Mouse (Mus musculus): Measurements from ENCODE around the gene Cchcr1.
A peak's percentile ranks its signal among the peaks of the same experiment; 100 is the strongest.

Gene Cchcr1

GRCm38 (mm10) chr17:35514756-35515155 lies 2.1 kb upstream of the Cchcr1 start:
- DNase-seq (ENCODE audit: low spot score) = no peak

- DNase-seq (ENCODE audit: low spot score) = no peak
These were observed 824 bp upstream of the Cchcr1 start for GRCm38 (mm10) chr17:35515911-35516640.

GRCm38 (mm10) chr17:35517526-35517925 lies 626 bp downstream of the Cchcr1 start:
- DNase-seq (ENCODE audit: low spot score) = no peak

- DNase-seq (ENCODE audit: low spot score) = no peak
These were observed 7.5 kb downstream of the Cchcr1 start for GRCm38 (mm10) chr17:35524354-35524753.

GRCm38 (mm10) chr17:35526644-35527043 lies 9.7 kb downstream of the Cchcr1 start:
- no peak for DNase-seq (ENCODE audit: low spot score)

GRCm38 (mm10) chr17:35532360-35532759 lies 15.5 kb downstream of the Cchcr1 start:
- DNase-seq (ENCODE audit: low spot score) = no peak

- no peak for DNase-seq (ENCODE audit: low spot score)
These were observed 16.0 kb downstream of the Cchcr1 start, which contains the start of gene Psors1c2 for GRCm38 (mm10) chr17:35532901-35533300. Gene Psors1c2, plus strand, starts transcription at chr17:35533201.

- DNase-seq (ENCODE audit: low spot score) = no peak
These were observed 17.4 kb downstream of the Cchcr1 start for GRCm38 (mm10) chr17:35534343-35534742.

GRCm38 (mm10) chr17:35537421-35537820 lies 20.5 kb downstream of the Cchcr1 start:
- no peak for DNase-seq (ENCODE audit: low spot score)

GRCm38 (mm10) chr17:35538476-35538875 lies 21.6 kb downstream of the Cchcr1 start:
- DNase-seq (ENCODE audit: low spot score) = no peak

- no peak for DNase-seq (ENCODE audit: low spot score)
These were observed 22.6 kb downstream of the Cchcr1 start for GRCm38 (mm10) chr17:35539540-35539939.

- DNase-seq (ENCODE audit: low spot score) = no peak
These were observed 26.0 kb downstream of the Cchcr1 start for GRCm38 (mm10) chr17:35542761-35543411.

- no peak for DNase-seq (ENCODE audit: low spot score)
These were observed 26.5 kb downstream of the Cchcr1 start for GRCm38 (mm10) chr17:35543412-35543861.

GRCm38 (mm10) chr17:35544001-35544400 lies 27.1 kb downstream of the Cchcr1 start:
- no peak for DNase-seq (ENCODE audit: low spot score)

- DNase-seq (ENCODE audit: low spot score) = no peak
These were observed 27.8 kb downstream of the Cchcr1 start for GRCm38 (mm10) chr17:35544680-35545079.

- DNase-seq (ENCODE audit: low spot score) = no peak
These were observed 30.6 kb downstream of the Cchcr1 start for GRCm38 (mm10) chr17:35547465-35547864.

GRCm38 (mm10) chr17:35548636-35549035 lies 31.7 kb downstream of the Cchcr1 start:
- DNase-seq (ENCODE audit: low spot score) = no peak

- DNase-seq (ENCODE audit: low spot score) = peak; percentile 92
These were observed 32.7 kb downstream of the Cchcr1 start for GRCm38 (mm10) chr17:35549437-35550142.

- DNase-seq (ENCODE audit: low spot score) = no peak
These were observed 33.2 kb downstream of the Cchcr1 start for GRCm38 (mm10) chr17:35550143-35550494.

- peak; percentile 52 for DNase-seq (ENCODE audit: low spot score)
These were observed 34.0 kb downstream of the Cchcr1 start for GRCm38 (mm10) chr17:35550871-35551270.

- no peak for DNase-seq (ENCODE audit: low spot score)
These were observed 35.0 kb downstream of the Cchcr1 start, which contains the start of gene Cdsn for GRCm38 (mm10) chr17:35551881-35552414. Gene Cdsn, plus strand, starts transcription at chr17:35552128.

GRCm38 (mm10) chr17:35554321-35554720 lies 37.4 kb downstream of the Cchcr1 start:
- DNase-seq (ENCODE audit: low spot score) = no peak
